Mouse (Mus musculus) ES-E14 (cell line): ENCODE data around the gene Gm10428. TPM values are rescaled to one million over a fixed set of nuclear protein-coding genes. Genes with fewer than 3 reads are reported as not detected.

ENCODE experiments used
- DNase-seq: peaks from one replicate; pipeline ENCODE4 v3.0.0-alpha.2; 2013; ENCODE audit warnings: low read depth, low spot score
- H3K27ac ChIP-seq: 2 replicates; pipeline ENCODE4 v1.5.1; 2012; ENCODE audit warnings: low read depth, mild to moderate bottlenecking, low read length, moderate library complexity, mixed read lengths; ENCODE audit not compliant: poor library complexity, insufficient read depth, severe bottlenecking
- H3K36me3 ChIP-seq: 2 replicates; pipeline ENCODE4 v1.6.1; 2012; ENCODE audit warnings: mild to moderate bottlenecking, low read length, moderate library complexity, mixed read lengths; ENCODE audit not compliant: control insufficient read depth, poor library complexity, insufficient read depth, severe bottlenecking
- H3K4me1 ChIP-seq, 2 experiments: fragments of 150-350 bp in 1 of 2; sonication (generic) in 1 of 2; 2 replicates each; pipeline ENCODE4 v1.6.1; 2012; ENCODE audit warnings: low read length in 2 of 2, mild to moderate bottlenecking in 1 of 2, mixed read lengths in 1 of 2; ENCODE audit not compliant: control insufficient read depth in 2 of 2, insufficient read depth in 2 of 2, poor library complexity in 1 of 2
- H3K4me3 ChIP-seq, 2 experiments: fragments of 150-350 bp in 1 of 2; sonication (generic) in 1 of 2; 2 replicates each; pipeline ENCODE4 v1.5.1; 2012; ENCODE audit warnings: low read length in 2 of 2, low read depth in 1 of 2, mild to moderate bottlenecking in 1 of 2, mixed read lengths in 1 of 2; ENCODE audit not compliant: insufficient read depth in 1 of 2, poor library complexity in 1 of 2, severe bottlenecking in 1 of 2
- H3K9ac ChIP-seq: 2 replicates; pipeline ENCODE4 v1.6.1; 2012; ENCODE audit warnings: low read depth, mild to moderate bottlenecking, low read length, mixed read lengths; ENCODE audit not compliant: poor library complexity, insufficient read depth, severe bottlenecking
- H3K9me3 ChIP-seq: fragments of 150-350 bp; sonication (generic); 2 replicates; pipeline ENCODE4 v1.6.1; 2012; ENCODE audit warnings: low read depth, mild to moderate bottlenecking, low read length; ENCODE audit not compliant: control insufficient read depth, insufficient read depth
- CHD2 ChIP-seq: IDR thresholded peaks from 2 replicates; pipeline ENCODE4 v1.6.1; 2014; ENCODE audit warnings: mild to moderate bottlenecking, low read depth, low read length, inconsistent platforms
- HCFC1 ChIP-seq: IDR thresholded peaks from 2 replicates; pipeline ENCODE4 v1.6.1; 2012; ENCODE audit warnings: low read length, inconsistent platforms, borderline replicate concordance; ENCODE audit not compliant: insufficient read depth
- MAFK ChIP-seq: IDR thresholded peaks from 2 replicates; pipeline ENCODE4 v1.6.1; 2014; ENCODE audit warnings: mild to moderate bottlenecking, low read depth, low read length, inconsistent platforms; ENCODE audit not compliant: insufficient read depth
- ZC3H11A ChIP-seq: IDR thresholded peaks from 2 replicates; pipeline ENCODE4 v1.6.1; 2012; ENCODE audit warnings: low read depth, mild to moderate bottlenecking, inconsistent platforms, low read length, borderline replicate concordance
- ZNF384 ChIP-seq: IDR thresholded peaks from 2 replicates; pipeline ENCODE4 v1.6.1; 2012; ENCODE audit warnings: low read depth, low read length, inconsistent platforms
- in situ Hi-C, 2 experiments: fragments of 600-800 bp; cut with MboI; formaldehyde crosslinking; loops; one replicate each; pipeline ENCODE4 v1.15.1; 2025; ENCODE audit warnings: low sequenced_read_pairs in 2 of 2, inconsistent platforms in 1 of 2; ENCODE audit not compliant: unreplicated experiment in 2 of 2
- total RNA-seq: library from RNA; depleted of rRNA; stranded (reverse); fragments of 300-350 nt; gene quantifications from 2 replicates; pipeline ENCODE4 v1.2.3, GENCODE M21; 2012

Gm10428 gene
- total RNA-seq, 1 experiment, result not detected

GRCm38 (mm10) chr11:62758491-62758890 is 5.6 kb downstream of the Gm10428 start:
- Histone ChIP-seq H3K36me3 (no peaks in the 10 kb centered on the region), H3K4me3 (no peak overlapping the region), H3K9ac (no peak overlapping the region), H3K9me3 (no peaks in the 10 kb centered on the region), H3K4me1 (0 out of 4 replicates have a peak, but pooled peaks cover 0 to 3% of the 10 kb centered on the region in 2 experiments), H3K27ac (no peak overlapping the region)
- TF ChIP-seq HCFC1 (no peak), CHD2 (no peak), ZNF384 (no peak), ZC3H11A (no peak), MAFK (no peak)
- DNase-seq, result no peak
- in situ Hi-C loops, result loop anchor here (10.0 to 25.0 kb wide), 2 partner anchors 156 to 379 kb away; partner anchors contain the start of gene Pmp22 (in 1 of the 2)

- no peak for TF ChIP-seq CHD2
- TF ChIP-seq ZC3H11A, result no peak
- no peak for TF ChIP-seq HCFC1
- H3K4me3 ChIP-seq, result no peak overlapping the region
- in situ Hi-C loops, result loop anchor here in 1 of 2 experiments (25.0 kb wide), 1 partner anchor 376 kb away; the partner anchor contains the start of gene Pmp22
These were observed 8.0 kb downstream of the Gm10428 start for GRCm38 (mm10) chr11:62760755-62761457.

GRCm38 (mm10) chr11:62776510-62776909 is 23.6 kb downstream of the Gm10428 start:
- TF ChIP-seq ZC3H11A (no peak), ZNF384 (no peak), MAFK (no peak), CHD2 (no peak), HCFC1 (no peak)
- Histone ChIP-seq H3K9me3 (no peaks in the 10 kb centered on the region), H3K27ac (no peak overlapping the region), H3K4me3 (no peak overlapping the region), H3K9ac (no peak overlapping the region), H3K36me3 (no peaks in the 10 kb centered on the region), H3K4me1 (no peaks in the 10 kb centered on the region)
- in situ Hi-C loops, result no loop called here
- no peak for DNase-seq

More at GRCm38 (mm10) chr11:62760755-62761457, 8.0 kb downstream of the Gm10428 start:
- H3K4me1 ChIP-seq, result 0 out of 4 replicates have a peak, but pooled peaks cover 0 to 3% of the 10 kb centered on the region in 2 experiments
- no peak overlapping the region for H3K27ac ChIP-seq
- no peak overlapping the region for H3K9ac ChIP-seq
- H3K36me3 ChIP-seq, result no peaks in the 10 kb centered on the region
- no peak for DNase-seq
- H3K9me3 ChIP-seq, result no peaks in the 10 kb centered on the region

DNA sequence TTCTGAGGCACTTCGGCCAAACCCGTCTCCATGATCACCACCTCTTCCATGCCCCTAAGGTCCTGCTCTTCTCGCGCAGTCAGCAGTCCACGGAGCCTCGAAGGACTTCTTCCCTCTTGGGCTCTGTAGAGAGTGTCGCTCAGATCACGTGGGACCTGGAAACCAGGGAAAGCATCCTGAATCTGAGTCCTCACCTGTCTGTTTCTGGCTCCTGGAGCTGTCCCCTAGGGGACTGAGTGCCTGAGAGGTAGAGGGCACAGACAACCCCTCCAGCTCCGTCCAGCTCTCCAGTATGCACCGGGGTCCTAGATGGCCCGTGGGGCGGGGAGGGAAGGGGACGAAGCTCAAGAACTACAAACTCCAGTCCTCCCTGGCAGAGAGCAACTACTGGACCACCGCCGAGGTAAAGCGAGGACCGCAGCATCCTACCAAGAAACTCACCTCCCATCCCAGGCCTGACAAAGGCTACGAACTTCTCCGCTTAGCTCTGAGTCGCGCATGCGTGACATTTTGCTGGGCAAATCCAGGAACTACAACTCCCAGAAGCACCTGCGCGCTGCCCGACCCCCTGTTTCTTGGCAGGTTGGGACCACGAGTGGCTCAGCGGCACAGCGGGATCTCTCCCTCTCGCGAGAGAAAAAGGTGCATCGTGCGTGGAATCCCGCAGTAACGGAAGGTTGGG is 36.2 kb downstream of the Gm10428 start, which contains the start of gene Zfp286:
Zfp286 (minus strand) TSS at position 528 of the 682 bp plus-strand sequence.
- Histone ChIP-seq H3K9ac (peak within 1 kb of the TSS; percentile 71), H3K4me1 (peaks cover 0 to 3% of the 10 kb centered on the region in 2 experiments; a peak in 2 of 4 replicates), H3K9me3 (no peaks in the 10 kb centered on the region), H3K36me3 (no peaks in the 10 kb centered on the region), H3K27ac (no peak within 1 kb of the TSS), H3K4me3 (peak within 1 kb of the TSS; percentile 67 to 68)
- TF ChIP-seq CHD2 (peak; percentile 98), MAFK (no peak), HCFC1 (peak; percentile 96)
- DNase-seq, result peak; percentile 91
- in situ Hi-C loops, result no loop called here
